Mouse (Mus musculus) hindbrain, embryonic 15.5 days (tissue): ENCODE results near the gene Ccn5. TPM values are rescaled to one million over a fixed set of nuclear protein-coding genes. Genes with fewer than 3 reads are reported as not detected.
A peak's percentile ranks its signal among the peaks of the same experiment; 100 is the strongest.

Source experiments
- ATAC-seq: fragments of 200-750 bp; cut with Nextera tagmentation; 2 replicates; pipeline ENCODE4 v1.8.0; 2017; ENCODE audit warnings: low read depth, moderate number of reproducible peaks, moderate TSS enrichment; ENCODE audit not compliant: low FRiP score
- H3K27ac ChIP-seq: fragments of 300-500 bp; sonication (generic); replicated peaks from 2 replicates; pipeline ENCODE4 v1.5.1; 2015; ENCODE audit warnings: mild to moderate bottlenecking, inconsistent platforms
- H3K27me3 ChIP-seq: fragments of 300-500 bp; sonication (generic); 2 replicates; pipeline ENCODE4 v1.6.1; 2015; ENCODE audit warnings: control low read depth, inconsistent platforms
- H3K36me3 ChIP-seq: fragments of 300-500 bp; sonication (generic); 2 replicates; pipeline ENCODE4 v1.6.1; 2015; ENCODE audit warnings: control low read depth, inconsistent platforms
- H3K4me1 ChIP-seq: fragments of 300-500 bp; sonication (generic); replicated peaks from 2 replicates; pipeline ENCODE4 v1.6.1; 2015; ENCODE audit warnings: control low read depth, inconsistent platforms
- H3K4me2 ChIP-seq: fragments of 300-500 bp; sonication (generic); 2 replicates; pipeline ENCODE4 v1.6.1; 2015; ENCODE audit warnings: moderate library complexity, mild to moderate bottlenecking, inconsistent platforms
- H3K4me3 ChIP-seq: fragments of 300-500 bp; sonication (generic); 2 replicates; pipeline ENCODE4 v1.5.1; 2015; ENCODE audit warnings: mild to moderate bottlenecking, inconsistent platforms
- H3K9ac ChIP-seq: fragments of 300-500 bp; sonication (generic); 2 replicates; pipeline ENCODE4 v1.6.1; 2015; ENCODE audit warnings: inconsistent platforms
- H3K9me3 ChIP-seq: fragments of 300-500 bp; sonication (generic); 2 replicates; pipeline ENCODE4 v1.6.1; 2016; ENCODE audit warnings: control low read depth, inconsistent platforms
- WGBS: fragments of 180-500 bp; shearing (Covaris S2); methylation state at CpG from one replicate; pipeline ENCODE4 v1.1.7; 2015; 5-methylcytosine and 5-hydroxymethylcytosine counted together
- polyA plus RNA-seq: library from polyadenylated mRNA; unstranded; fragments of >200 nt; fragmentation: Nextera tagmentation; extraction: Ambion mirVana; gene quantifications from 2 replicates; pipeline ENCODE4 v1.2.1, GENCODE M21; 2015

The Ccn5 gene
- polyA plus RNA-seq, 1 experiment from 2014 or later = 0.23 TPM

DNA sequence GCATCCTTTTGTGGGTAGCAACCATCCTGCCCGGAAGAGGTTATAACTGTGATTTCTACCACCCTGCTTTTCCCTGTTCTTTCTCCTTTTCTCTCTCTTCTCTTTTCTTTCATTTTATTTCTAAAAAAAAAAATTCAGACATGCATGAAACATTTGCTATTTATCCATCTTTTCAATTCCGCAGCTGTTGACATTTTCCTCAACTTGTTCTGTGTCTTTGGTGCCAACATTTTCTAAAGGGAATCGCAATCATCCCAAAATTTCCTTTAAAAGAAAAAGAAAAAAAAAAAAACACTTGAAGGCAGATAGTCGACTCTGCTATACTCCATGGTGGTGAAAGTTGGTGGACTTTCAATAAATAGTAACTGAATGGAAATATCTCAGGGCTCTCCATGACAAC, 11.5 kb upstream of the Ccn5 start:
- ATAC-seq = no peak
- H3K27ac ChIP-seq = no peak overlapping the region
- H3K27me3 ChIP-seq = no peaks in the 10 kb centered on the region
- H3K9ac ChIP-seq = no peak overlapping the region
- no peaks in the 10 kb centered on the region for H3K4me1 ChIP-seq
- no peaks in the 10 kb centered on the region for H3K36me3 ChIP-seq
- H3K9me3 ChIP-seq = no peaks in the 10 kb centered on the region
- WGBS = 90% methylated on average over 4 of the region's 4 CpGs
- no peak overlapping the region for H3K4me2 ChIP-seq
- H3K4me3 ChIP-seq = no peak overlapping the region

- Histone ChIP-seq H3K4me2 (no peak overlapping the region), H3K4me3 (no peak overlapping the region), H3K4me1 (no peaks in the 10 kb centered on the region), H3K9ac (no peak overlapping the region), H3K27me3 (no peaks in the 10 kb centered on the region), H3K36me3 (no peaks in the 10 kb centered on the region), H3K27ac (no peak overlapping the region), H3K9me3 (no peaks in the 10 kb centered on the region)
- 73% methylated on average over 7 of the region's 7 CpGs for WGBS
- no peak for ATAC-seq
Measured at GRCm38 (mm10) chr2:163809704-163810103, 11.0 kb upstream of the Ccn5 start.

DNA sequence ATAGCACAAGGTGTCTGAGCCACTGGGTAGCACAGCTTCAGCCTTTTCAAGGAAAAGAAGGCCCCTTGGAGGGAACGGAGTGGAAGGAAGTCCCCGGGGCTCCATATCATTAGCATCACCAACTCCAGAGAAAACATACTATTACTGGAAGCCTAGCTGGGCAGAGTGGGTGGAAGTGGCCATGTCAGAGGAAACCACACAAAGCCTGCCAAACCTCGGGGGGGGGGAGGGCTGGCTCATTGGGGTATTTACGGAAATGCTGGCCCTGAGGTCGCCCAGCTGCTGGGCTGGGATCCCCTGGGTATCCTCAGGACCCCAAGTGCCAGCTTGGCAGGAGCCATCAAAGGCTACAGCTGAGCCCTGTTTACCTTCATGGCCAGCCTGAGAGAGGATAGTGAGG, 7.6 kb upstream of the Ccn5 start:
- Histone ChIP-seq H3K4me1 (no peaks in the 10 kb centered on the region), H3K4me2 (no peak overlapping the region), H3K36me3 (no peaks in the 10 kb centered on the region), H3K9ac (no peak overlapping the region), H3K9me3 (no peaks in the 10 kb centered on the region), H3K27me3 (no peaks in the 10 kb centered on the region), H3K4me3 (no peak overlapping the region), H3K27ac (no peak overlapping the region)
- whole genome bisulfite sequencing = 49% methylated on average over 5 of the region's 5 CpGs
- no peak for ATAC-seq

- H3K4me1 ChIP-seq = no peaks in the 10 kb centered on the region
- WGBS = 83% methylated on average over 9 of the region's 9 CpGs
- H3K27me3 ChIP-seq = no peaks in the 10 kb centered on the region
- H3K9ac ChIP-seq = no peak overlapping the region
- no peak overlapping the region for H3K4me2 ChIP-seq
- ATAC-seq = no peak
- H3K27ac ChIP-seq = no peak overlapping the region
- H3K4me3 ChIP-seq = no peak overlapping the region
- H3K9me3 ChIP-seq = no peaks in the 10 kb centered on the region
- no peaks in the 10 kb centered on the region for H3K36me3 ChIP-seq
Measured at GRCm38 (mm10) chr2:163814739-163815465, 5.8 kb upstream of the Ccn5 start.

- no peak overlapping the region for H3K9ac ChIP-seq
- no peaks in the 10 kb centered on the region for H3K36me3 ChIP-seq
- WGBS = 6% methylated on average over 4 of the region's 4 CpGs
Measured at GRCm38 (mm10) chr2:163823248-163823647, 2.6 kb downstream of the Ccn5 start.

DNA sequence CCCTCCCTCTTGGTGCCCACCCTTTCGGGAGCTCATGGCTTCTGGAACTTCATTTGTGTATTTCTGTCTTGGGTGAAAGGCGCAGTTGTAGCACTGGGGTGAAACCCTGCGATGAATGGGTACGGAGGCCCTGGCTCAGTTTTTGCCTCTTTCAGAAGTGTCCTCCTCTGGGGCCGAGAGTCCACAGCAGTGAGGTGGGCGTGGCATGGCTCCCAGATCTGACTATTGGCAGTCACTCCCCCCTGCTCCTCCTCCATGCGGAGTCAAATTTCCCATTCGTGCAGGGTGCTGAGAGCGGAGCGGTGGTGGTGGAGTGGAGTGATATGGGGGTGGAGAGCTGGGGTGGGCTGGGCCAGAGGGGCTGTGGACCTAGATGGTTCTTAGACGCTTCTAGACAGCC, 3.1 kb downstream of the Ccn5 start:
- WGBS = 22% methylated on average over 11 of the region's 11 CpGs

More at GRCm38 (mm10) chr2:163823248-163823647, 2.6 kb downstream of the Ccn5 start:
- H3K27ac ChIP-seq = no peak overlapping the region
- no peaks in the 10 kb centered on the region for H3K9me3 ChIP-seq
- H3K4me3 ChIP-seq = no peak overlapping the region
- H3K4me1 ChIP-seq = no peaks in the 10 kb centered on the region
- no peak overlapping the region for H3K4me2 ChIP-seq
- no peaks in the 10 kb centered on the region for H3K27me3 ChIP-seq
- ATAC-seq = no peak

DNA sequence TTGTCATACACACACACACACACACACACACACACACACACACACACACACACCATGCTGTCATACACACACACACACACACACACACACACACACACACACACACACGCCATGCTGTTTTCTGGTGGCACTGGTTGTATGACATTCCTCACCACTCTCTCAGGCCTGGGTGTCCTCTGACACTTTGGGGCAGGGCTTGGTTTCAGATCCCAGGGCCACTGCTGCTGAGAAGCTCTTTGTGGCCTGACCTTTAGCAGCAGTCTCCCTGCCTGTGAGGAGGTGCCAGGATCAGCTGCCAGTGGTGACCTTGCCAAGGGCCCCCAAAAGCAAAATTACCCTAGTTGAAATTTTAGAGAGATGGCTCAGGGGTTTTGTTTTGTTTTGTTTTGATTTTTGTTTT, 5.2 kb downstream of the Ccn5 start:
- no peak overlapping the region for H3K4me3 ChIP-seq
- H3K36me3 ChIP-seq = no peaks in the 10 kb centered on the region
- H3K27me3 ChIP-seq = 0 out of 2 replicates have a peak, but pooled peaks cover 2% of the 10 kb centered on the region
- no peak overlapping the region for H3K9ac ChIP-seq
- no peak overlapping the region for H3K4me2 ChIP-seq
- H3K27ac ChIP-seq = no peak overlapping the region
- whole genome bisulfite sequencing = 83% methylated on average over 1 of the region's 1 CpGs
- H3K9me3 ChIP-seq = no peaks in the 10 kb centered on the region
- no peak for ATAC-seq
- H3K4me1 ChIP-seq = no peaks in the 10 kb centered on the region

More for the DNA sequence above, 3.1 kb downstream of the Ccn5 start:
- no peaks in the 10 kb centered on the region for H3K27me3 ChIP-seq
- ATAC-seq = peak; percentile 28; the same call in 1 of the 2 replicates
- H3K4me2 ChIP-seq = no peak overlapping the region
- H3K4me1 ChIP-seq = no peaks in the 10 kb centered on the region
- no peaks in the 10 kb centered on the region for H3K9me3 ChIP-seq
- H3K36me3 ChIP-seq = no peaks in the 10 kb centered on the region
- no peak overlapping the region for H3K4me3 ChIP-seq
- H3K9ac ChIP-seq = no peak overlapping the region
- no peak overlapping the region for H3K27ac ChIP-seq

GRCm38 (mm10) chr2:163826494-163826893, 5.8 kb downstream of the Ccn5 start:
- no peaks in the 10 kb centered on the region for H3K9me3 ChIP-seq
- no peaks in the 10 kb centered on the region for H3K4me1 ChIP-seq
- no peak for ATAC-seq
- H3K27me3 ChIP-seq = 0 out of 2 replicates have a peak, but pooled peaks cover 2% of the 10 kb centered on the region
- H3K27ac ChIP-seq = no peak overlapping the region
- H3K4me3 ChIP-seq = no peak overlapping the region
- no peaks in the 10 kb centered on the region for H3K36me3 ChIP-seq
- whole genome bisulfite sequencing = 63% methylated on average over 5 of the region's 5 CpGs
- no peak overlapping the region for H3K9ac ChIP-seq
- H3K4me2 ChIP-seq = no peak overlapping the region

GRCm38 (mm10) chr2:163831163-163831562, 10.5 kb downstream of the Ccn5 start:
- no peak overlapping the region for H3K9ac ChIP-seq
- no peaks in the 10 kb centered on the region for H3K36me3 ChIP-seq
- no peak overlapping the region for H3K4me2 ChIP-seq
- H3K9me3 ChIP-seq = no peaks in the 10 kb centered on the region
- no peak for ATAC-seq
- 54% methylated on average over 1 of the region's 1 CpGs for WGBS
- H3K27ac ChIP-seq = no peak overlapping the region
- 0 out of 2 replicates have a peak, but pooled peaks cover 2% of the 10 kb centered on the region for H3K27me3 ChIP-seq
- no peak overlapping the region for H3K4me3 ChIP-seq
- H3K4me1 ChIP-seq = no peaks in the 10 kb centered on the region

- no peak for ATAC-seq
- H3K4me2 ChIP-seq = no peak overlapping the region
- no peak overlapping the region for H3K9ac ChIP-seq
- no peak overlapping the region for H3K27ac ChIP-seq
- WGBS = 36% methylated on average over 9 of the region's 9 CpGs
- H3K9me3 ChIP-seq = no peaks in the 10 kb centered on the region
- no peak overlapping the region for H3K4me3 ChIP-seq
- no peaks in the 10 kb centered on the region for H3K27me3 ChIP-seq
- H3K36me3 ChIP-seq = no peaks in the 10 kb centered on the region
- H3K4me1 ChIP-seq = no peaks in the 10 kb centered on the region
Measured at GRCm38 (mm10) chr2:163838043-163838442, 17.4 kb downstream of the Ccn5 start.

DNA sequence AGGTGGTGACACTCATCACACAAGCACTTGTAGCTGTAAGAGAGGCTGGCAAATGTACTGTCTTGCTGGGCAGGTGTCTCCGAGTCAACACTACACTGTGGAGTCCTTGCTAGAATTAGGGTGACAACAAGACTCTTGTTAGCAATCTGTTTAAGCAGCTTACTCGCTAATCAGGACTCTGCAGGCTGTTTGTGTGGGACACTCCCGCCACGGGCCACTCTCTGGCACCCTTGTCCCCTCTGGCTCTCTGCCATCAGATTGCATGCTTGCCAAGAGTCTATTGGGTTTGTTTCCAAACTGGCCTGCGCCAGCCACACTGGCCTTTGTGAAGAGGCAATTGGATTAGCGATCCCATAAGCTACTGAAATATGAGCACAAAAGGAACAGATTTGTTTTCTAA, 18.9 kb downstream of the Ccn5 start:
- no peaks in the 10 kb centered on the region for H3K4me1 ChIP-seq
- H3K9me3 ChIP-seq = no peaks in the 10 kb centered on the region
- H3K4me3 ChIP-seq = no peak overlapping the region
- no peak overlapping the region for H3K9ac ChIP-seq
- H3K36me3 ChIP-seq = no peaks in the 10 kb centered on the region
- ATAC-seq = peak; percentile 51; the same call in 1 of the 2 replicates
- 48% methylated on average over 6 of the region's 6 CpGs for WGBS
- no peaks in the 10 kb centered on the region for H3K27me3 ChIP-seq
- H3K27ac ChIP-seq = no peak overlapping the region
- no peak overlapping the region for H3K4me2 ChIP-seq

DNA sequence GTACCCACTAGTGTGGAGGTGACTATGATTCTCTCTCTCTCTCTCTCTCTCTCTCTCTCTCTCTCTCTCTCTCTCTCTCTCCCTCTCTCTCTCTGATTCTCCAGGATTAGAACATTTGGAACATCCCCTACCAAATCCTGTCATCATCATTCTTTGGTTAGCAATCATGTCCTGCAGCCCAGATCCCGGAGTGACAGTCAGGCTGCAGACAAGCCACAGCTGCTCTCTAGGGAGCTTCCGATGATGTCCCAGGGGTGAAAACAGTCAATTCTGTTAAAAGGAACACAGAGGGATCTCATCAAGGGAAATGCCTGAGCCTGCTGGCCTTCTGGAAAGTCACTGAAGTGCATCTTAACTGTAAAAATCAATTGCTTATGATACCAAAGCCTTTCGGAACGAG, 21.4 kb downstream of the Ccn5 start:
- H3K27me3 ChIP-seq = no peaks in the 10 kb centered on the region
- no peaks in the 10 kb centered on the region for H3K9me3 ChIP-seq
- H3K27ac ChIP-seq = no peak overlapping the region
- no peaks in the 10 kb centered on the region for H3K4me1 ChIP-seq
- H3K36me3 ChIP-seq = no peaks in the 10 kb centered on the region
- ATAC-seq = no peak
- WGBS = 57% methylated on average over 4 of the region's 4 CpGs
- H3K9ac ChIP-seq = no peak overlapping the region
- H3K4me2 ChIP-seq = no peak overlapping the region
- no peak overlapping the region for H3K4me3 ChIP-seq

GRCm38 (mm10) chr2:163853461-163853901, 32.8 kb downstream of the Ccn5 start, which contains the start of gene Kcnk15:
Gene Kcnk15, plus strand, starts transcription at chr2:163853651.
- Histone ChIP-seq H3K9me3 (no peaks in the 10 kb centered on the region), H3K9ac (no peak within 1 kb of the TSS; the same call in 1 of the 2 replicates), H3K36me3 (no peaks in the 10 kb centered on the region), H3K4me2 (peak within 1 kb of the TSS; percentile 46), H3K4me1 (peaks cover 10% of the 10 kb centered on the region), H3K27me3 (peaks cover 83% of the 10 kb centered on the region), H3K4me3 (peak within 1 kb of the TSS; percentile 24), H3K27ac (no peak within 1 kb of the TSS)
- peak; percentile 55 for ATAC-seq
- WGBS = 2% methylated on average over 38 of the region's 38 CpGs
